Mouse (Mus musculus) limb, embryonic 15.5 days (tissue): Measurements from ENCODE around the gene Hcfc1r1. TPM values are rescaled to one million over a fixed set of nuclear protein-coding genes. Genes with fewer than 3 reads are reported as not detected.

Experiments used
- ATAC-seq: fragments of 200-750 bp; cut with Nextera tagmentation; 2 replicates; pipeline ENCODE4 v1.8.0; 2017; ENCODE audit warnings: low read depth, moderate TSS enrichment; ENCODE audit not compliant: insufficient number of reproducible peaks, low FRiP score, low TSS enrichment
- H3K27ac ChIP-seq: fragments of 300-500 bp; sonication (generic); 2 replicates; pipeline ENCODE4 v1.5.1; 2015; ENCODE audit warnings: moderate library complexity, mild to moderate bottlenecking, inconsistent platforms
- H3K27me3 ChIP-seq: fragments of 300-500 bp; sonication (generic); 2 replicates; pipeline ENCODE4 v1.6.1; 2015; ENCODE audit warnings: inconsistent platforms
- H3K36me3 ChIP-seq: fragments of 300-500 bp; sonication (generic); 2 replicates; pipeline ENCODE4 v1.6.1; 2015; ENCODE audit warnings: inconsistent platforms
- H3K4me1 ChIP-seq: fragments of 300-500 bp; sonication (generic); 2 replicates; pipeline ENCODE4 v1.6.1; 2015; ENCODE audit warnings: inconsistent platforms
- H3K4me2 ChIP-seq: fragments of 300-500 bp; sonication (generic); 2 replicates; pipeline ENCODE4 v1.6.1; 2015; ENCODE audit warnings: mild to moderate bottlenecking, inconsistent platforms
- H3K4me3 ChIP-seq: fragments of 300-500 bp; sonication (generic); 2 replicates; pipeline ENCODE4 v1.5.1; 2015; ENCODE audit warnings: mild to moderate bottlenecking, inconsistent platforms
- H3K9ac ChIP-seq: fragments of 300-500 bp; sonication (generic); 2 replicates; pipeline ENCODE4 v1.6.1; 2015; ENCODE audit warnings: inconsistent platforms
- H3K9me3 ChIP-seq: fragments of 300-500 bp; sonication (generic); 2 replicates; pipeline ENCODE4 v1.6.1; 2016; ENCODE audit warnings: inconsistent platforms
- WGBS: fragments of 180-500 bp; shearing (Covaris S2); methylation state at CpG from one replicate; pipeline ENCODE4 v1.1.7; 2015; 5-methylcytosine and 5-hydroxymethylcytosine counted together
- polyA plus RNA-seq: library from polyadenylated mRNA; unstranded; fragments of >200 nt; fragmentation: Nextera tagmentation; extraction: Ambion mirVana; gene quantifications from 2 replicates; pipeline ENCODE4 v1.2.1, GENCODE M21; 2015

The Hcfc1r1 gene
- polyA plus RNA-seq, 1 experiment from 2014 or later = 84.2 TPM

GRCm38 (mm10) chr17:23660117-23660875 is 13.1 kb upstream of the Hcfc1r1 start, which contains the start of gene Bicdl2:
Gene Bicdl2 (plus strand): TSS chr17:23660506.
- peak within 1 kb of the TSS; percentile 30 for H3K4me2 ChIP-seq
- H3K4me3 ChIP-seq = peak within 1 kb of the TSS; percentile 25
- H3K9me3 ChIP-seq = no peaks in the 10 kb centered on the region
- H3K4me1 ChIP-seq = peaks cover 15% of the 10 kb centered on the region
- H3K36me3 ChIP-seq = no peaks in the 10 kb centered on the region
- ATAC-seq = no peak
- peaks cover 45% of the 10 kb centered on the region for H3K27me3 ChIP-seq
- H3K27ac ChIP-seq = 0 out of 2 replicates have a peak within 1 kb of the TSS, but pooled peaks have one; percentile 17
- 6% methylated on average over 27 of the region's 27 CpGs for WGBS
- no peak within 1 kb of the TSS for H3K9ac ChIP-seq

GRCm38 (mm10) chr17:23660876-23661200 is 12.6 kb upstream of the Hcfc1r1 start:
- peaks cover 45% of the 10 kb centered on the region for H3K27me3 ChIP-seq
- no peak for ATAC-seq

GRCm38 (mm10) chr17:23661526-23661925 is 11.9 kb upstream of the Hcfc1r1 start:
- WGBS = 1% methylated on average over 9 of the region's 9 CpGs
- Histone ChIP-seq H3K36me3 (peaks cover 2% of the 10 kb centered on the region; the same call in 1 of the 2 replicates), H3K27me3 (peaks cover 45% of the 10 kb centered on the region), H3K4me2 (no peak overlapping the region), H3K4me1 (peaks cover 15% of the 10 kb centered on the region), H3K4me3 (no peak overlapping the region), H3K9me3 (no peaks in the 10 kb centered on the region), H3K9ac (no peak overlapping the region), H3K27ac (no peak overlapping the region)
- no peak for ATAC-seq

More at GRCm38 (mm10) chr17:23660876-23661200, 12.6 kb upstream of the Hcfc1r1 start:
- WGBS = 3% methylated on average over 14 of the region's 14 CpGs
- Histone ChIP-seq H3K4me1 (peaks cover 15% of the 10 kb centered on the region), H3K9me3 (no peaks in the 10 kb centered on the region), H3K36me3 (no peaks in the 10 kb centered on the region), H3K9ac (no peak overlapping the region), H3K4me3 (peak overlapping the region; percentile 25), H3K4me2 (peak overlapping the region; percentile 30), H3K27ac (0 out of 2 replicates have a peak overlapping the region, but pooled peaks have one; percentile 17)

GRCm38 (mm10) chr17:23664556-23665021 is 8.8 kb upstream of the Hcfc1r1 start:
- Histone ChIP-seq H3K9me3 (no peaks in the 10 kb centered on the region), H3K4me1 (peaks cover 15% of the 10 kb centered on the region), H3K4me2 (no peak overlapping the region), H3K4me3 (no peak overlapping the region), H3K27ac (no peak overlapping the region), H3K9ac (no peak overlapping the region), H3K27me3 (peaks cover 37% of the 10 kb centered on the region), H3K36me3 (peaks cover 33% of the 10 kb centered on the region)
- 7% methylated on average over 5 of the region's 5 CpGs for WGBS
- no peak for ATAC-seq

- H3K9ac ChIP-seq = no peak overlapping the region
- peaks cover 42% of the 10 kb centered on the region for H3K36me3 ChIP-seq
- no peak overlapping the region for H3K27ac ChIP-seq
- 78% methylated on average over 14 of the region's 14 CpGs for WGBS
- no peak for ATAC-seq
- no peak overlapping the region for H3K4me2 ChIP-seq
- peaks cover 28% of the 10 kb centered on the region for H3K27me3 ChIP-seq
- H3K9me3 ChIP-seq = no peaks in the 10 kb centered on the region
- H3K4me1 ChIP-seq = peaks cover 11% of the 10 kb centered on the region
- no peak overlapping the region for H3K4me3 ChIP-seq
These were observed 7.9 kb upstream of the Hcfc1r1 start for GRCm38 (mm10) chr17:23665511-23665910.

- peaks cover 24% of the 10 kb centered on the region for H3K4me1 ChIP-seq
- no peak overlapping the region for H3K4me3 ChIP-seq
- no peaks in the 10 kb centered on the region for H3K9me3 ChIP-seq
- H3K36me3 ChIP-seq = peaks cover 43% of the 10 kb centered on the region
- no peaks in the 10 kb centered on the region for H3K27me3 ChIP-seq
- H3K9ac ChIP-seq = no peak overlapping the region
- no peak overlapping the region for H3K4me2 ChIP-seq
- ATAC-seq = no peak
- no peak overlapping the region for H3K27ac ChIP-seq
- WGBS = 84% methylated on average over 7 of the region's 7 CpGs
These were observed 2.8 kb upstream of the Hcfc1r1 start for GRCm38 (mm10) chr17:23670516-23671074.

GRCm38 (mm10) chr17:23671519-23671918 is 1.9 kb upstream of the Hcfc1r1 start:
- Histone ChIP-seq H3K9me3 (no peaks in the 10 kb centered on the region), H3K9ac (no peak overlapping the region), H3K36me3 (peaks cover 41% of the 10 kb centered on the region), H3K27me3 (no peaks in the 10 kb centered on the region), H3K4me3 (no peak overlapping the region), H3K4me1 (peaks cover 33% of the 10 kb centered on the region), H3K27ac (no peak overlapping the region), H3K4me2 (no peak overlapping the region)
- WGBS = 89% methylated on average over 3 of the region's 3 CpGs
- ATAC-seq = no peak

GRCm38 (mm10) chr17:23672761-23673160 is 635 bp upstream of the Hcfc1r1 start:
- 53% methylated on average over 3 of the region's 3 CpGs for WGBS
- Histone ChIP-seq H3K4me3 (peak overlapping the region; percentile 64), H3K27ac (no peak overlapping the region), H3K4me1 (peaks cover 42% of the 10 kb centered on the region), H3K27me3 (no peaks in the 10 kb centered on the region), H3K36me3 (peaks cover 29% of the 10 kb centered on the region), H3K4me2 (peak overlapping the region; percentile 95), H3K9me3 (no peaks in the 10 kb centered on the region), H3K9ac (no peak overlapping the region)
- ATAC-seq = no peak

GRCm38 (mm10) chr17:23674271-23674952 is 1.0 kb downstream of the Hcfc1r1 start:
- 26% methylated on average over 9 of the region's 9 CpGs for WGBS
- Histone ChIP-seq H3K27ac (peak overlapping the region; percentile 86), H3K36me3 (peaks cover 12% of the 10 kb centered on the region), H3K9ac (peak overlapping the region; percentile 55; the same call in 1 of the 2 replicates), H3K4me2 (peak overlapping the region; percentile 95), H3K27me3 (peaks cover 11% of the 10 kb centered on the region), H3K4me1 (peaks cover 50% of the 10 kb centered on the region), H3K4me3 (peak overlapping the region; percentile 64), H3K9me3 (no peaks in the 10 kb centered on the region)
- no peak for ATAC-seq

- Histone ChIP-seq H3K27me3 (peaks cover 18% of the 10 kb centered on the region), H3K9me3 (no peaks in the 10 kb centered on the region), H3K36me3 (peaks cover 5% of the 10 kb centered on the region), H3K4me2 (peak overlapping the region; percentile 95), H3K4me1 (peaks cover 54% of the 10 kb centered on the region), H3K4me3 (peak overlapping the region; percentile 64), H3K27ac (peak overlapping the region; percentile 86), H3K9ac (no peak overlapping the region)
- no peak for ATAC-seq
- 20% methylated on average over 5 of the region's 5 CpGs for whole genome bisulfite sequencing
These were observed 1.7 kb downstream of the Hcfc1r1 start for GRCm38 (mm10) chr17:23675127-23675526.

GRCm38 (mm10) chr17:23675564-23676281 is 2.3 kb downstream of the Hcfc1r1 start:
- Histone ChIP-seq H3K4me1 (peaks cover 54% of the 10 kb centered on the region), H3K27ac (peak overlapping the region; percentile 79), H3K36me3 (no peaks in the 10 kb centered on the region), H3K9me3 (no peaks in the 10 kb centered on the region), H3K27me3 (peaks cover 24% of the 10 kb centered on the region), H3K4me3 (peak overlapping the region; percentile 64), H3K4me2 (peak overlapping the region; percentile 95), H3K9ac (peak overlapping the region; percentile 46)
- WGBS = 9% methylated on average over 15 of the region's 15 CpGs
- no peak for ATAC-seq
